Mouse (Mus musculus): ENCODE results near the gene Pnpla2. TPM values are rescaled to one million over a fixed set of nuclear protein-coding genes. Genes with fewer than 3 reads are reported as not detected.

Pnpla2 gene
- polyA plus RNA-seq, 1 experiment, result 21.3 TPM

DNA sequence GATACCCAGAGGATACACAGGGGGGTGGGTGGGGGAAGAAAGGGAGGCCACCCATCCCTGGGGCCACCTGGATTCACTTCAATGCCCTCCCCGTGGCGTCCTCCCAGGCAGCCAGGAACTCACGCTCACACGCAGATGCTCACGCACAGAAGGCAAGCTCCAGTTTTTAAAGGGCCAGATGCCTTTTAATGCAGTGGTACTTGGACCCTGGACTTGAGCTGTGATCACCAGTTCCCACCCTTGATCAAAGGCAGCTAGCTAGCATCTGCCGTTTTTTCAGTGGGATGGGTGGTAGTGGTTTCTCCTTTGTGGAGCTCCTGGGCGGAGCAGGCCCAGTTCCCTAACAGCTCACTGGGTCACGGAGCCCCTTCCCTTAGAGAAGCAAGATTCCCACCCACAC, 20.5 kb upstream of the Pnpla2 start:
- H3K4me3 ChIP-seq (replicated peaks; ENCODE audit: control insufficient read depth, low read depth, low read length), result peak overlapping the region; percentile 71
- TF ChIP-seq CTCF (IDR thresholded peaks at IDR 0.05; ENCODE audit: control insufficient read depth, insufficient read depth, low read length) (no peak), POLR2A (IDR thresholded peaks at IDR 0.05; ENCODE audit: borderline replicate concordance, control insufficient read depth, low read depth, low read length) (0 out of 2 replicates have a peak, but pooled peaks have one; percentile 17)
- H3K4me1 ChIP-seq (ENCODE audit: control insufficient read depth, insufficient read depth, low read length), result peaks cover 4% of the 10 kb centered on the region
- H3K27ac ChIP-seq (ENCODE audit: control insufficient read depth, insufficient read depth, low read depth, low read length, poor library complexity), result 0 out of 2 replicates have a peak overlapping the region, but pooled peaks have one; percentile 5
- WGBS, result 22% methylated on average over 8 of the region's 8 CpGs

DNA sequence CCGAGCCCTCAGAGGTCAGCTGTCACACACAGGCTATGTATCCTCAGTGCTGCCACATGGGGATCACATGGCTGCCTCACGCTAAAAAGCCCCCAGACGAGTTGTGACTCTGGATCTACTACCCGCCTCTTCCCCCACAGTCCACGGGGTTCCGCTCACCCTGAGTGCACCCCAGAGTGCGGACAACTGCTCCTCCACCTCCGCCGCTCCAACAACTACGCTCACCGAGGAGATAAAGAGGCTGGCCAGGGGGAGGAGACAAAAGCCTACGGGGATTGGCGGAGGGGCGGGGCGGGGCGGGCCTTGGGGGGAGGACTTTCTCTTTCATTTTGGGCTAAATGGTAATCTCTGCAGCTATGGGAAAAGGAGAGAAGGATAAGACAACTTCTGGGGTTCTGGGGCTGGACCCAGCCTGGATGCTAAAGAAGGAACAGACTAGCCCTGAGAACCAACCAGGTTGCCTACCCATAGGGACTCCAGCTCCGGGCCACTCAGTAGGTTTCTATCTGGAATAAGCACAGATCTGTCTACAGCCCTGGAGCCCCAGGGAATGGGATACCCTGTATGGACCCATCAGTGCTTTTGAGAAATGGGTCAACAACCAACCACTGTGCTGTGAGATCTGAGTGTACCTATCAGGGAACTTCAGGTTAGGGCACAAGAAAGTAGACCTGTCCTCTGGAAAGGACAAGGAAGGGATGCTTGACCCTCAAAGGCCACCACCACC, 19.7 kb upstream of the Pnpla2 start:
- TF ChIP-seq CTCF (IDR thresholded peaks at IDR 0.05; ENCODE audit: control insufficient read depth, insufficient read depth, low read length), result no peak
- peak; percentile 77; the same call in 1 of the 2 replicates for TF ChIP-seq POLR2A (IDR thresholded peaks at IDR 0.05; ENCODE audit: borderline replicate concordance, control insufficient read depth, low read depth, low read length)
- WGBS, result 2% methylated on average over 17 of the region's 17 CpGs
- peaks cover 4% of the 10 kb centered on the region for H3K4me1 ChIP-seq (ENCODE audit: control insufficient read depth, insufficient read depth, low read length)
- peak overlapping the region; percentile 71 for H3K4me3 ChIP-seq (replicated peaks; ENCODE audit: control insufficient read depth, low read depth, low read length)
- 0 out of 2 replicates have a peak overlapping the region, but pooled peaks have one; percentile 8 for H3K27ac ChIP-seq (ENCODE audit: control insufficient read depth, insufficient read depth, low read depth, low read length, poor library complexity)

DNA sequence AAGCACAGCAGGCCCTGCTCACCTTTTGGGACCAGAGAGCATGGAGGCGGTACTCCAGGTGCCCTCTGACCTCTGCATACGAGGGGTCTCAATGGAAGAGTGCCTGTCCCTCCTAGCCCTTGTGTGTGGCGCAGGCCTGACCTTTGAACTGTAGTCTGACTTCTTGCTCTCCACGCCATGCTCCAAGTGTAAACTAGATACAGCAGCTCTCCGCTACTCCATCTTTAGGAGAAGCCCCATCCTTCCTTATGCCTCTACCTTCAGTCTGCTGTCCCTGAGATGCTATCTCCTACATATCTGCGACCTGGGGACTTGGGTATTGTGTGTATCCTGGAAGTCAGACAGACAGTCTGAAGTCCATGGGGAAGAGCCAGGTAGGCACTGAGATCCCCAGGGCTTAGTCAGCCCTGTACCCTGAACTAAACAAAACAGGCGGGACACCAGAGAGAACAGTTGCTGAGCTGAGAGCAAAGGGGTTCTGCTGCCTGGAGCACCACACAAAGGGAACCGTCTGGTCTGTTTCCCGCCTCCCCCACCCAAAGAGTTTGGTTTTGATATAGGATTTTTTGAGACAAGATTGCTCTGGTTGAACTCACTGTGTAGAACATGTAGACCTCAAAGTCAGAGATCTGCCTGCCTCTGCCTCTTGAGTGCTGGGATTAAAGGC, 19.0 kb upstream of the Pnpla2 start:
- WGBS, result 76% methylated on average over 9 of the region's 9 CpGs
- 0 out of 2 replicates have a peak overlapping the region, but pooled peaks have one; percentile 8 for H3K27ac ChIP-seq (ENCODE audit: control insufficient read depth, insufficient read depth, low read depth, low read length, poor library complexity)
- TF ChIP-seq CTCF (IDR thresholded peaks at IDR 0.05; ENCODE audit: control insufficient read depth, insufficient read depth, low read length) (no peak), POLR2A (IDR thresholded peaks at IDR 0.05; ENCODE audit: borderline replicate concordance, control insufficient read depth, low read depth, low read length) (no peak)

DNA sequence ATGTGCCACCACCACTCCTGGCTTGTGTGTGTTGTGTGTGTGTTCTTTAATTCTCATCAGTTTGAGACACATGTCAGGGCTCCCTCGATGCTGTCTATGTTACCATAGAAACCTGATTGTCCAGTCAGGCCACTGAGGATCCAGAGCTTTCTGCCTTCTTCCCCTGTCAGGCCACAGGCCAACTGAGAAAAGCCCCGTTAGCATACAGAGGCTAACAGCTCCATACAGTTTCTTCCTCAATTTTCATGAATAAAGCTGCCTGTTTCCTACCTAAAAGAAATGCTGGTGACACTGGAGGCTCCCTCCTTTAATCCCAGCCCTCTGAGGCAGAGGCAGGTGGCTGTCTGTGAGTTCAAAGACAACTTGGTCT, 18.5 kb upstream of the Pnpla2 start:
- H3K4me3 ChIP-seq (replicated peaks; ENCODE audit: control insufficient read depth, low read depth, low read length), result no peak overlapping the region
- H3K27ac ChIP-seq (ENCODE audit: control insufficient read depth, insufficient read depth, low read depth, low read length, poor library complexity), result no peak overlapping the region
- H3K4me1 ChIP-seq (ENCODE audit: control insufficient read depth, insufficient read depth, low read length), result peaks cover 4% of the 10 kb centered on the region
- no peak for TF ChIP-seq CTCF (IDR thresholded peaks at IDR 0.05; ENCODE audit: control insufficient read depth, insufficient read depth, low read length)
- TF ChIP-seq POLR2A (IDR thresholded peaks at IDR 0.05; ENCODE audit: borderline replicate concordance, control insufficient read depth, low read depth, low read length), result no peak
- 24% methylated on average over 2 of the region's 2 CpGs for WGBS

More for the DNA sequence above, 19.0 kb upstream of the Pnpla2 start:
- peaks cover 4% of the 10 kb centered on the region for H3K4me1 ChIP-seq (ENCODE audit: control insufficient read depth, insufficient read depth, low read length)
- H3K4me3 ChIP-seq (replicated peaks; ENCODE audit: control insufficient read depth, low read depth, low read length), result peak overlapping the region; percentile 63

DNA sequence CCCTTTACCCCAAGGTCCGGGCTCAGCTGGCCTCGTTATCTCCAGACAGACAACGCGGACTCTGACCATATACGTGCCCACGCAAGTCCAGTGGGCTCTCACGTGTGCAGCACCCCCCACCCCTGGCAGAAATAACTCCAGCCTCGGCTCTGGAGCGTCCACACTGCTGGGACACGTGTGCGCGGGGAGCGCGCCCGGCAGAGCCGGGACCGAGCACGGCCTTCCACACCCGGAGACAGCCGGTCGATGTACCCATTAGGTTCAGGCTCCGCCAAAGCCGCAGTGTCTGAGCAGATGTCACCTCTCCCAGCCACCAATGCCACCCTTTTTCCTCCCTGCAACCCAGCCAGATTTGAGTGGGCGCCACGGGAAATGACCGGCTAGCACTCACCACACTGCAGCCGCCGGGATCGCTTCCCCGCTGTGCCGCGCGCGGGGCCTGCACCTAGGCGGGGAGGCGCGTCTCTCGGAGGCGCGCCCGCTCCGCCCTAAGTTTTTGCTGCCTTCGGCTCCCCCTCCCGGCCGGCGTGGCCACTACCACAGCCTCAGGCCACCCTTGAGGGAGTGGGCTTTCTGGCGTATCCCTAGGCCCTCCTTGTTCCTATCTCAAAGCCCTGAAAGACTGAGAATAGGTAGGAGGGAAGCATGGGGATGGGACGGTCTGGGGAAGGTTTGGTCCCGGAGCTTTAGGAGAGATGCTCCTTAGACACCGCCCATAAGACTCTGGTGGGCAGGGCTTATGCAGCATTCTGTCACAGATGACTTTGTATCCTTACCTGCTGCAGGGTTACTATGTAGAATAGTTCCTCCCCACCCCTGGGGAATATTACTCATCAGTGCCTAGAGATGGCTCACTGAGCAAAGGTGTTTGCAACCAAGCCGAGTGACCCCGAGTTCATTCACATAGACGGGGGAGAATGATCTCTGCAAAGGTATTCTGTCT, 17.5 kb upstream of the Pnpla2 start, which contains the start of gene Slc25a22:
Slc25a22 (minus strand) TSS at position 715 of the 943 bp plus-strand sequence.
- peaks cover 4% of the 10 kb centered on the region for H3K4me1 ChIP-seq (ENCODE audit: control insufficient read depth, insufficient read depth, low read length)
- H3K27ac ChIP-seq (ENCODE audit: control insufficient read depth, insufficient read depth, low read depth, low read length, poor library complexity), result peak within 1 kb of the TSS; percentile 70
- peak within 1 kb of the TSS; percentile 94 for H3K4me3 ChIP-seq (replicated peaks; ENCODE audit: control insufficient read depth, low read depth, low read length)
- TF ChIP-seq POLR2A (IDR thresholded peaks at IDR 0.05; ENCODE audit: borderline replicate concordance, control insufficient read depth, low read depth, low read length), result peak; percentile 62; the same call in 1 of the 2 replicates
- TF ChIP-seq CTCF (IDR thresholded peaks at IDR 0.05; ENCODE audit: control insufficient read depth, insufficient read depth, low read length), result peak; percentile 50; the same call in 1 of the 2 replicates
- 7% methylated on average over 53 of the region's 53 CpGs for WGBS

DNA sequence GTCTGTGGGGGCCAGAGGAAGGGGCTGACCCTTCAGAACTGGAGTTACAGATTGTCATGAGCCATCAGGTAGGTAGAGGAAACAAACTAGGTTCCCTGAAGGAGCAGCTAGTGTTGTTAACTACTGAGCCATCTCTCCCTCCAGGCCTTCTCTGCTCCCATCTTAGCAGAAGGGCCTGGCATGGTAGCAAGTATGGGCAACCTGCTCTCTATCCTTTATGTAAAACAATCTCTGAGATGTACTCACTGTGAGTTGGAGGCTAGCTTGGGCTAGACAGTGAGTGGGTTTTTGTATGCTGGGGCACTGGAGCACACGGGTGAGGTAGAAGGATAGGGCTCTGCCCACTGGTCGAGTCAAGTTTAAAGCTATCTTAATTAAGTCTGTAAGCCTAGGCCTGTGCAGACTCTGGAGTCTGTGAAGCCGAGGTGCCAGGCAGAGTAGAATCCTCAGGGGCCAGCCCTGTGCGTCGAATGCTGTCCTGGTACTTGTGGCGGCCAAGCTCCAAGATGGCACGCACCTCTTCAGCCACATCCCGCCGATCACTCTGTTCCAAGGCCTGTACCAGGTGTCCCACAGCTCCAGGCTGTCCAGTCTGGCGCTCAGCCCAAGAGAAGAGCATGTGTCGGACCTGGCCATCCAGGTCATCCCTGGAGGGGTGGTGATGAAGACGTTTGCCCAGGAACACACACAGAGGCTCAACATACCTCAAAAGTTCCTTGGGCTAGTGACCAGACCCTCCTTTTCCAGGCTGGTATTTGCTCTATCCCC, 16.6 kb upstream of the Pnpla2 start:
- no peak overlapping the region for H3K4me3 ChIP-seq (replicated peaks; ENCODE audit: control insufficient read depth, low read depth, low read length)
- peaks cover 6% of the 10 kb centered on the region for H3K4me1 ChIP-seq (ENCODE audit: control insufficient read depth, insufficient read depth, low read length)
- 89% methylated on average over 12 of the region's 12 CpGs for WGBS
- no peak for TF ChIP-seq POLR2A (IDR thresholded peaks at IDR 0.05; ENCODE audit: borderline replicate concordance, control insufficient read depth, low read depth, low read length)
- no peak for TF ChIP-seq CTCF (IDR thresholded peaks at IDR 0.05; ENCODE audit: control insufficient read depth, insufficient read depth, low read length)
- H3K27ac ChIP-seq (ENCODE audit: control insufficient read depth, insufficient read depth, low read depth, low read length, poor library complexity), result no peak overlapping the region

DNA sequence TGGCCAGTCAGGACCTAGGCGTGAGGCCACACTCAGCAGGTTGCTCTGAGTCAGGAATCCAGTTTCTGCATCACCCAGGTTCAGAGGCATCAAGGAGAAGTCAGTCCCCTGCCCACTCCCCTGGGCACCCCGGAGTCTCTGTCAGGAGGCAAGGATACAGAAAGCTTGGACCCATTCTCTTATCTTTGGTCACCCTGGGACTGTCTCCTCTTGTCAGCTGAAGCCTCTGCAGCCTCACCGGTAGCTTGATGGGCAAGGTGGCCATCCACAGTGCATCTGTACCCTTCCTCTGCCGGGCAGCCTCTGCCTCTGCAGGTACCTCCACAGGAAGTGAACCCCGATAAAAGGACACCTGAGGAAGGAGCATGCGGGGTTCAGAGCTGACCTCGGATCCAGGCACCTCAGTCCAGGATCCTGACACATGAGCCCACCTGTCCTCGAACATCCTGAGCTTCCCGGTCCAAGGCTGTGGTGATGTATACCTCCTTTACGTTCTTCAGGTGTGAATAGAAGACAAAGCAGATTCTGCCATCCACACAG, 15.8 kb upstream of the Pnpla2 start:
- no peak overlapping the region for H3K4me3 ChIP-seq (replicated peaks; ENCODE audit: control insufficient read depth, low read depth, low read length)
- no peak overlapping the region for H3K27ac ChIP-seq (ENCODE audit: control insufficient read depth, insufficient read depth, low read depth, low read length, poor library complexity)
- TF ChIP-seq CTCF (IDR thresholded peaks at IDR 0.05; ENCODE audit: control insufficient read depth, insufficient read depth, low read length) (no peak), POLR2A (IDR thresholded peaks at IDR 0.05; ENCODE audit: borderline replicate concordance, control insufficient read depth, low read depth, low read length) (no peak)
- WGBS, result 97% methylated on average over 10 of the region's 10 CpGs
- H3K4me1 ChIP-seq (ENCODE audit: control insufficient read depth, insufficient read depth, low read length), result peaks cover 6% of the 10 kb centered on the region

Data from bone marrow, adult 2 months (tissue).